Mouse (Mus musculus) midbrain, postnatal 0 days (tissue): ENCODE results near the gene Tmem38b. TPM values are rescaled to one million over a fixed set of nuclear protein-coding genes. Genes with fewer than 3 reads are reported as not detected.

Experiments used
- ATAC-seq: fragments of 200-750 bp; cut with Nextera tagmentation; 2 replicates; pipeline ENCODE4 v1.8.0; 2017; ENCODE audit warnings: moderate number of reproducible peaks, mild to moderate bottlenecking, moderate TSS enrichment, moderate library complexity; ENCODE audit not compliant: low FRiP score
- DNase-seq: peaks from one replicate; pipeline ENCODE4 v3.0.0-alpha.2; 2015; ENCODE audit warnings: low spot score
- H3K27ac ChIP-seq: fragments of 300-500 bp; sonication (generic); 2 replicates; pipeline ENCODE4 v1.5.1; 2014; ENCODE audit warnings: low read depth, mild to moderate bottlenecking, low read length, mixed read lengths
- H3K27me3 ChIP-seq: fragments of 300-500 bp; sonication (generic); 2 replicates; pipeline ENCODE4 v1.6.1; 2014; ENCODE audit warnings: low read length, control low read depth, mixed read lengths; ENCODE audit not compliant: insufficient read depth
- H3K36me3 ChIP-seq: fragments of 300-500 bp; sonication (generic); 2 replicates; pipeline ENCODE4 v1.6.1; 2014; ENCODE audit warnings: low read length, control low read depth, mixed read lengths; ENCODE audit not compliant: insufficient read depth
- H3K4me1 ChIP-seq: fragments of 300-500 bp; sonication (generic); 2 replicates; pipeline ENCODE4 v1.6.1; 2014; ENCODE audit warnings: mild to moderate bottlenecking, control low read depth, antibody characterized with exemption, low read length, mixed read lengths; ENCODE audit not compliant: insufficient read depth
- H3K4me2 ChIP-seq: fragments of 300-500 bp; sonication (generic); 2 replicates; pipeline ENCODE4 v1.6.1; 2014; ENCODE audit warnings: low read depth, mild to moderate bottlenecking, low read length, mixed read lengths; ENCODE audit not compliant: poor library complexity, severe bottlenecking
- H3K4me3 ChIP-seq: fragments of 300-500 bp; sonication (generic); 2 replicates; pipeline ENCODE4 v1.5.1; 2014; ENCODE audit warnings: low read depth, mild to moderate bottlenecking, low read length, moderate library complexity
- H3K9ac ChIP-seq: fragments of 300-500 bp; sonication (generic); replicated peaks from 2 replicates; pipeline ENCODE4 v1.6.1; 2014; ENCODE audit warnings: mild to moderate bottlenecking, low read length, moderate library complexity, mixed read lengths; ENCODE audit not compliant: poor library complexity, severe bottlenecking
- H3K9me3 ChIP-seq: fragments of 300-500 bp; sonication (generic); 2 replicates; pipeline ENCODE4 v1.6.1; 2016; ENCODE audit warnings: low read length, control low read depth
- CTCF ChIP-seq: IDR thresholded peaks from 2 replicates; pipeline ENCODE4 v1.5.1; 2016; ENCODE audit warnings: antibody characterized with exemption, mild to moderate bottlenecking
- WGBS: fragments of 180-500 bp; shearing (Covaris S2); extraction: QIAGEN DNeasy Blood & Tissue Kit; methylation state at CpG from one replicate; pipeline ENCODE4 v1.1.7; 2014; 5-methylcytosine and 5-hydroxymethylcytosine counted together
- polyA plus RNA-seq: library from polyadenylated mRNA; unstranded; fragments of >200 nt; fragmentation: Nextera tagmentation; extraction: Ambion mirVana; gene quantifications from 2 replicates; pipeline ENCODE4 v1.2.1, GENCODE M21; 2015
- total RNA-seq: library from RNA; depleted of rRNA; stranded (reverse); fragments of >200 nt; gene quantifications from 2 replicates; pipeline ENCODE4 v1.2.3, GENCODE M21; 2014; rRNA removed

The Tmem38b gene
- 3.2 and 7.4 TPM in 2 replicates for total RNA-seq
- polyA plus RNA-seq = 6.4 and 7.3 TPM in 2 replicates

DNA sequence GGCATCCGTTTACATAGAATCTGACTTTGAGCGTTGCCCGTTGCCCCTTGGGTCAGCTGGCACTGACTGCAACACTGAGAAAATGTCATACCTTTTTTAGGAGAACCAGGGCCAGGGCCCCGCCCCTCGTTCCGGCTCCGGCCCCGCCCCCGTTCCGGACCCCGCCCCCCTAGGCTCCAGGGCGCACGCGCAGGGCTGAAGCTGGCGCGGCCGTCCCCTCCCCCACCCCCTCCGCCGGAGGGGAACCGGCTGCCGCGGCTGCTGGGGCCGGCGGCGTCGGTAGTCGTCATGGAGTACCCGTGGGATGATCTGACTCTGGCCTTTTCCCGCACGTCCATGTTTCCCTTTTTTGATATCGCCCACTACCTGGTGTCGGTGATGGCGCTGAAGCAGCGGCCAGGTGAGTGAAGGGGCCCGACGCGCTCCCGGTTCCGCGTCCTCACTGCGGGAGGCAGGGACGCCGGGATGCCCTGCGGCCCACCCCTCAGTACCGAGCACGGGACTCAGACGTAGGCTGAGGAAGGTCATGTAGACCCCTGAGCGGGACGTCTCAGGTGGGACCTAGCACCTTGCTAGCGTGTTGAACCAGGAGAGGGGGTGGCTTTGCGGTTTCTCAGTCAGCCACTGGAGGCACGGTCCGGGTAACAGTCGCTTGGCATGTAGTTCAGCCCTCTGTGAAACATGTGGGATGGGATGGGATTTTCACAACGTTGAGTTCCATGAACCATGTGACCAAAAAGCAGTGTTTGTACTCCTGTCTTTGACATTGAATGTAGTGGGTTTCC is at the start of gene Tmem38b:
Tmem38b (plus strand) TSS at position 225 of the 785 bp plus-strand sequence.
- Histone ChIP-seq H3K27me3 (no peaks in the 10 kb centered on the region), H3K9me3 (no peaks in the 10 kb centered on the region), H3K4me3 (peak within 1 kb of the TSS; percentile 90), H3K36me3 (no peaks in the 10 kb centered on the region), H3K9ac (peak within 1 kb of the TSS; percentile 77), H3K27ac (peak within 1 kb of the TSS; percentile 76), H3K4me1 (no peaks in the 10 kb centered on the region), H3K4me2 (peak within 1 kb of the TSS; percentile 67)
- ATAC-seq (peak; percentile 95), DNase-seq (peak; percentile 79)
- WGBS = under 1% methylated on average over 51 of the region's 55 CpGs
- peak; percentile 64 for TF ChIP-seq CTCF

DNA sequence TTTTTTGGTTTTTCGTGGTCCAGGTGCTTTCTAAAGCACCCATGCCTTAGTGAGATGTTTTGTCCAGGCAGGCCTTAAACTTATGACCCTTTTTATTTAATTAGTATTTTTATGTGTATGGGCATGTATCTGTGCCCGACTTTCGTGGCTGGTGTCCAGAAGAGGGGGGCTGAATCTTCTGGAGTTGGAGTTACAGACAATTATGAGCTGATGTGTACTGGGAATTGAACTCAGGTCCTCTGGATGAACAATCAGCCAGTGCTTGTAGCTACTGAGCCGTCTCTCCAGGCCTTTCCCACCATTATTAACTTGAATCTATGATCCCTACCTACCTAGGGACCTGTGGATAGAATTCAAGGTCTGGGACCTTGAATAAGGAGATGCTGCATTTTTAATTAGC is 44.4 kb upstream of the Tmem38b start:
- Histone ChIP-seq H3K4me1 (0 out of 2 replicates have a peak, but pooled peaks cover 3% of the 10 kb centered on the region), H3K9ac (no peak overlapping the region), H3K36me3 (no peaks in the 10 kb centered on the region), H3K27me3 (peaks cover 3% of the 10 kb centered on the region; the same call in 1 of the 2 replicates), H3K27ac (no peak overlapping the region), H3K9me3 (no peaks in the 10 kb centered on the region), H3K4me3 (no peak overlapping the region), H3K4me2 (no peak overlapping the region)
- DNase-seq (no peak), ATAC-seq (no peak)
- no peak for TF ChIP-seq CTCF
- 23% methylated on average over 4 of the region's 4 CpGs for WGBS

DNA sequence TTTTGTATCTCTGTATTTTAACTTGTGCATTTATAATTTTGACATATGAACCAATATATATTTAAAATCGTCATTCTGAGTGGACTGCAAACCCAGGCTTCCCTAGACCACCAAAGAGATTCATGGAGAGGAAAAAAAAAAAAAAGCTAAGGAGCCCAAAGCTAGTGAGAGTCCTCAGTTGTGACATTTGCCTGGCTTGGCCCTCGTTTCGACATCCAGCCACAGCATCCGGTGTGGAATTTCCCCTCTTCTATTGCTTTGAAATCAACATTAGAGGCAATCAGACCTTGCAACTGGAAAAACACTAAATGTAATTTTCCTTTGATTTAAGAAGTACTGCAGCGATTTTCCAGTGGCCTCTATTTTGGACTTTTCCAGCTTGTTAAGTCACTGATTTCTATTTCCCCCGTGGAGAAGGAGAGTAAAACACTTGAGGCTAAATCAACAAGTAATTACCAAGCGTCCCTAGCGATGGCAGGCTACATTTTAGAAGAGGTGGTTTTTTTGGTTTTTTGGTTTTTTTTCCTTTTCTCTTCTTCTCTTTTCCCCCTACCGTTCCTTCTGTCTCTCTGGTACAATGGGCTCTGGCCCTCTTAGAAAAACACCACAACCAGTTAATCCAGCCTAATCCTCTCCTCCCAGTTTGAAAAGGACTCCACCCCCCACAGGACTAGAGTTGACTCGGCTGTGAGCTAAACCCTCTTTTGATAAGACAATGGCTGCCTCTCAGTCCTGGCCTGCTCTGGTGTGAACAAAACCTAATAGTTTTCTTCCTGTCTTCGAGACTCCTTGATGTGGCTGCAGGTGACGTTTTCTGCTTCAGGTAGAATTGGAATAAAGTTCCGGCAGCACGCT is 43.4 kb upstream of the Tmem38b start:
- Histone ChIP-seq H3K36me3 (no peaks in the 10 kb centered on the region), H3K9ac (no peak overlapping the region), H3K4me3 (no peak overlapping the region), H3K27ac (no peak overlapping the region), H3K9me3 (no peaks in the 10 kb centered on the region), H3K4me2 (no peak overlapping the region; the same call in 1 of the 2 replicates), H3K27me3 (no peaks in the 10 kb centered on the region), H3K4me1 (0 out of 2 replicates have a peak, but pooled peaks cover 3% of the 10 kb centered on the region)
- WGBS = 18% methylated on average over 14 of the region's 14 CpGs
- no peak for DNase-seq
- TF ChIP-seq CTCF = no peak
- ATAC-seq = no peak

DNA sequence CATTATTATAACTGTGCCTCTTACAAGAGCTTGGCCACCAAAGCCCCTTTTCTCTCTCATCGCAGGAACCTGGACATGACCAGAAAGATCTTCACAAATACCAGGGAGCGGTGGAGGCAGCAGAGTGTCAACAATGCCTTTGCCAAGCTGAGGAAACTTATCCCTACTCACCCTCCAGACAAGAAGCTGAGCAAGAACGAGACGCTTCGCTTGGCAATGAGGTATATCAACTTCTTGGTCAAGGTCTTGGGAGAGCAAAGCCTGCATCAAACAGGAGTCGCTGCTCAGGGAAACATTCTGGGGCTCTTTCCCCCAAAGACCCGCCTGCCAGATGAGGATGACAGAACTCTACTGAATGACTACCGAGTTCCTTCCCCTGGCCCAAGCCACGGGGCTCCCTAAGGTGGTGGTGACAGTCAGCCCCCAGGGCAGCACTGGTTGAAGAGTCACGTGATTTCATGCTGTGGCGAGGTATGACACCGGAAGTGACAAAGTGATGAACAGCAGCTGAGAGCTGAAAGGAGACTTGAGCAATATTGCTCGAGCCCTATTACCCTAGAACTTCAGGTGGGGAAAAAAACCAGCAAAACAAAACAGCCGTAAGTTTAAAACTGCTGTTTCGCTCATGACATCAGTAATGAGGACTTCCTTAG is 40.0 kb upstream of the Tmem38b start:
- no peak overlapping the region for H3K4me3 ChIP-seq
- H3K27ac ChIP-seq = no peak overlapping the region
- no peaks in the 10 kb centered on the region for H3K36me3 ChIP-seq
- ATAC-seq = no peak
- no peak for TF ChIP-seq CTCF
- H3K4me1 ChIP-seq = no peaks in the 10 kb centered on the region
- no peaks in the 10 kb centered on the region for H3K9me3 ChIP-seq
- no peak overlapping the region for H3K9ac ChIP-seq
- WGBS = 74% methylated on average over 15 of the region's 15 CpGs
- H3K4me2 ChIP-seq = no peak overlapping the region
- DNase-seq = no peak
- H3K27me3 ChIP-seq = no peaks in the 10 kb centered on the region

DNA sequence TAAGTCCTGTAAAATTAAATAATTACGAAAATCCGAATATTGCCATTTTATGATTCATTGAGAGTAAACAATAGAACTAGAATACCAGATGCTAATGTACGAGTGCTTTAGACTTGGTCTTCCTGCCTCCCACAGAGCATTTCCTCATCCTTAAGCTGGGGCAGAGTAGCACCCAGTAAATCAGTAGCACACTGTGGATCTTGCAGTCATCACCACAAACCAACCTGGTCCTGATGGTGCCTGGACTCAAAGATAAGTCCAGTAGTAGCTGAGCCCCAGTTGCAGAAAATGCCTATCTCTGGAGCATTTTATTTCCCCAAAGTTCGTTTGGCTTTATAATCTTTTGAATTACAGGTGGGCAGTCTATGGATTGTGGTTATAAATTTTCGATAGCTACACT is 39.0 kb upstream of the Tmem38b start:
- H3K4me2 ChIP-seq = no peak overlapping the region
- H3K9ac ChIP-seq = no peak overlapping the region
- H3K9me3 ChIP-seq = no peaks in the 10 kb centered on the region
- WGBS = 73% methylated on average over 5 of the region's 5 CpGs
- H3K4me1 ChIP-seq = no peaks in the 10 kb centered on the region
- H3K4me3 ChIP-seq = no peak overlapping the region
- ATAC-seq (no peak), DNase-seq (no peak)
- TF ChIP-seq CTCF = no peak
- no peaks in the 10 kb centered on the region for H3K27me3 ChIP-seq
- no peaks in the 10 kb centered on the region for H3K36me3 ChIP-seq
- H3K27ac ChIP-seq = no peak overlapping the region
